In genomic region chr13:108952911-108953310, GRCm38 (mm10) we compare ENCODE assay signal across 14 mouse cellular contexts.
"Had no signal": no experiment of that assay in that cellular context is flagged by ENCODE, and none has a peak within 500 bp of the region (broad histone marks: within the 10 kb centered on the region; RNA-seq: fewer than 3 reads in every experiment).

No protein-coding gene starts in this region.

- H3K9me3 ChIP-seq: liver, embryonic 13.5 days; midbrain, embryonic 12.5 days; midbrain, embryonic 15.5 days; neural tube, embryonic 13.5 days had no signal

- H3K36me3 ChIP-seq: liver, embryonic 13.5 days; midbrain, embryonic 12.5 days; midbrain, embryonic 15.5 days; neural tube, embryonic 13.5 days had no signal

- H3K27me3 ChIP-seq: liver, embryonic 13.5 days; midbrain, embryonic 12.5 days; midbrain, embryonic 15.5 days; neural tube, embryonic 13.5 days had no signal

- H3K4me3 ChIP-seq: layer of hippocampus, adult 2 months; left cerebral cortex, adult 2 months; liver, embryonic 13.5 days; midbrain, embryonic 12.5 days; midbrain, embryonic 15.5 days; neural tube, embryonic 13.5 days had no signal

- DNase-seq: layer of hippocampus, adult 9-11 months; liver, embryonic 13.5 days; lung, adult 2 months; lung, postnatal 14 days; lung, postnatal 4 days; thymus, adult 18-20 months; thymus, postnatal 36 days had no signal

- H3K9ac ChIP-seq: liver, embryonic 13.5 days; midbrain, embryonic 12.5 days; midbrain, embryonic 15.5 days; neural tube, embryonic 13.5 days had no signal

- H3K4me1 ChIP-seq: liver, embryonic 13.5 days; midbrain, embryonic 12.5 days; midbrain, embryonic 15.5 days; neural tube, embryonic 13.5 days had no signal

- ATAC-seq: hindbrain, postnatal 0 days; intestine, postnatal 0 days; midbrain, embryonic 15.5 days had no signal

- H3K27ac ChIP-seq: hindbrain, postnatal 0 days; layer of hippocampus, adult 2 months; left cerebral cortex, adult 2 months; liver, embryonic 13.5 days; midbrain, embryonic 12.5 days; midbrain, embryonic 15.5 days; neural tube, embryonic 13.5 days had no signal

- H3K4me2 ChIP-seq: liver, embryonic 13.5 days; midbrain, embryonic 12.5 days; midbrain, embryonic 15.5 days; neural tube, embryonic 13.5 days had no signal
